Mouse (Mus musculus): ENCODE data around the gene Mroh7. TPM values are rescaled to one million over a fixed set of nuclear protein-coding genes. Genes with fewer than 3 reads are reported as not detected.

Mroh7 gene
- polyA plus RNA-seq, 1 experiment = 2.7 TPM

- WGBS = 68% methylated on average over 10 of the region's 10 CpGs
- DNase-seq (ENCODE audit: low read depth, low spot score) = no peak
Measured at GRCm38 (mm10) chr4:106703956-106704355, 26.8 kb downstream of the Mroh7 start.

GRCm38 (mm10) chr4:106700798-106701197, 29.9 kb downstream of the Mroh7 start:
- no peak for DNase-seq (ENCODE audit: low read depth, low spot score)
- WGBS = 13% methylated on average over 4 of the region's 4 CpGs

- no peak for DNase-seq (ENCODE audit: low read depth, low spot score)
- WGBS = 20% methylated on average over 9 of the region's 9 CpGs
Measured at GRCm38 (mm10) chr4:106699989-106700388, 30.7 kb downstream of the Mroh7 start.

- no peak for DNase-seq (ENCODE audit: low read depth, low spot score)
- WGBS = 76% methylated on average over 15 of the region's 15 CpGs
Measured at GRCm38 (mm10) chr4:106693841-106694430, 36.8 kb downstream of the Mroh7 start.

GRCm38 (mm10) chr4:106688636-106689296, 42.0 kb downstream of the Mroh7 start:
- peak; percentile 54 for DNase-seq (ENCODE audit: low read depth, low spot score)
- WGBS = 30% methylated on average over 3 of the region's 3 CpGs

- 30% methylated on average over 2 of the region's 2 CpGs for WGBS
- DNase-seq (ENCODE audit: low read depth, low spot score) = no peak
Measured at GRCm38 (mm10) chr4:106680955-106681354, 49.8 kb downstream of the Mroh7 start.

GRCm38 (mm10) chr4:106679152-106679551, 51.6 kb downstream of the Mroh7 start:
- WGBS = 38% methylated on average over 3 of the region's 3 CpGs
- DNase-seq (ENCODE audit: low read depth, low spot score) = no peak

- DNase-seq (ENCODE audit: low read depth, low spot score) = peak; percentile 82
- under 1% methylated on average over 43 of the region's 43 CpGs for WGBS
Measured at GRCm38 (mm10) chr4:106678442-106679118, 52.1 kb downstream of the Mroh7 start, which contains the start of gene Ttc4. Ttc4 (minus strand) TSS chr4:106678944.

GRCm38 (mm10) chr4:106676749-106677148, 54.0 kb downstream of the Mroh7 start:
- 41% methylated on average over 5 of the region's 5 CpGs for WGBS
- no peak for DNase-seq (ENCODE audit: low read depth, low spot score)

GRCm38 (mm10) chr4:106666546-106666945, 64.2 kb downstream of the Mroh7 start:
- 88% methylated on average over 2 of the region's 2 CpGs for WGBS
- DNase-seq (ENCODE audit: low read depth, low spot score) = no peak

GRCm38 (mm10) chr4:106665673-106666072, 65.1 kb downstream of the Mroh7 start:
- 94% methylated on average over 10 of the region's 10 CpGs for WGBS
- no peak for DNase-seq (ENCODE audit: low read depth, low spot score)

- DNase-seq (ENCODE audit: low read depth, low spot score) = no peak
- 99% methylated on average over 2 of the region's 2 CpGs for WGBS
Measured at GRCm38 (mm10) chr4:106665269-106665668, 65.5 kb downstream of the Mroh7 start.

- WGBS = 95% methylated on average over 6 of the region's 6 CpGs
- DNase-seq (ENCODE audit: low read depth, low spot score) = no peak
Measured at GRCm38 (mm10) chr4:106664697-106665096, 66.0 kb downstream of the Mroh7 start.

- 57% methylated on average over 5 of the region's 5 CpGs for WGBS
- no peak for DNase-seq (ENCODE audit: low read depth, low spot score)
Measured at GRCm38 (mm10) chr4:106663956-106664470, 66.7 kb downstream of the Mroh7 start.

- 43% methylated on average over 10 of the region's 10 CpGs for WGBS
- DNase-seq (ENCODE audit: low read depth, low spot score) = no peak
Measured at GRCm38 (mm10) chr4:106655681-106656080, 75.0 kb downstream of the Mroh7 start.

GRCm38 (mm10) chr4:106653051-106653450, 77.7 kb downstream of the Mroh7 start:
- WGBS = 94% methylated on average over 15 of the region's 15 CpGs
- no peak for DNase-seq (ENCODE audit: low read depth, low spot score)

- WGBS = 95% methylated on average over 3 of the region's 3 CpGs
- no peak for DNase-seq (ENCODE audit: low read depth, low spot score)
Measured at GRCm38 (mm10) chr4:106652546-106652945, 78.2 kb downstream of the Mroh7 start.

- DNase-seq (ENCODE audit: low read depth, low spot score) = peak; percentile 88
- 1% methylated on average over 40 of the region's 40 CpGs for WGBS
Measured at GRCm38 (mm10) chr4:106650833-106651527, 79.7 kb downstream of the Mroh7 start, which contains the start of gene Pars2. Pars2 (plus strand) TSS chr4:106651069.

GRCm38 (mm10) chr4:106647137-106647536, 83.6 kb downstream of the Mroh7 start:
- WGBS = 88% methylated on average over 6 of the region's 6 CpGs
- DNase-seq (ENCODE audit: low read depth, low spot score) = no peak

- no peak for DNase-seq (ENCODE audit: low read depth, low spot score)
- 70% methylated on average over 5 of the region's 5 CpGs for WGBS
Measured at GRCm38 (mm10) chr4:106645797-106646196, 84.9 kb downstream of the Mroh7 start.
